19 mouse cellular contexts compared by ENCODE assay signal in the genomic region with DNA sequence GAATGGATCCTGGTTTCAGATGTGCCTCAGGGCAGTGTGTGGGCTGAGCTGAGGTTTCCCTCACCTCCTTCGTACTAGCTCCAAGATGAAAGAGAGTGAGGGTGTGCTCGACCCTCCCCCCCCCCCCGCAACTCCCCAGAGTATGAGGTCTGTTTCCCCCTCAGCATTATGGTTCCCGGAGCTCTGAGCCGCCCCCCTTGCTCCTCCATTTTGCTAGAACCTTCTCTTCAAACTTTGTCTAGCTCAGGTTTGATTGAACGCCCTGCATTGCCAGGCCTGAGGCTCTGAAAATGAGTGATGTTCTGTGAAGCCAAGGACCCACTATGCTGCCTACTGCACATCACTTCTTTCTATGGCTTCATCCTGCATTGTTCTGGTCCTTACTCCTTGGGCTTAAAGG. TPM values are rescaled to one million over a fixed set of nuclear protein-coding genes. Genes with fewer than 3 reads are reported as not detected.
"Had no signal": no experiment of that assay in that cellular context is flagged by ENCODE, and none has a peak within 500 bp of the region (broad histone marks: within the 10 kb centered on the region; RNA-seq: fewer than 3 reads in every experiment).

No protein-coding gene starts in this region.

- H3K27ac ChIP-seq: liver, embryonic 13.5 days; liver, embryonic 15.5 days; lung, embryonic 15.5 days; macrophage; midbrain, embryonic 13.5 days; midbrain, embryonic 15.5 days; neural tube, embryonic 12.5 days; stomach, embryonic 15.5 days; stomach, postnatal 0 days had no signal

- H3K9me3 ChIP-seq: liver, embryonic 13.5 days; liver, embryonic 15.5 days; lung, embryonic 15.5 days; midbrain, embryonic 13.5 days; midbrain, embryonic 15.5 days; neural tube, embryonic 12.5 days; stomach, embryonic 15.5 days had no signal

- H3K4me1 ChIP-seq: lung, embryonic 15.5 days; midbrain, embryonic 15.5 days; stomach, embryonic 15.5 days had no signal

- H3K36me3 ChIP-seq: liver, embryonic 13.5 days; liver, embryonic 15.5 days; lung, embryonic 15.5 days; midbrain, embryonic 13.5 days; midbrain, embryonic 15.5 days; neural tube, embryonic 12.5 days; stomach, embryonic 15.5 days had no signal

- ATAC-seq: lung, postnatal 0 days; midbrain, embryonic 13.5 days; midbrain, embryonic 15.5 days had no signal

- H3K4me3 ChIP-seq: liver, embryonic 13.5 days; liver, embryonic 15.5 days; lung, embryonic 15.5 days; midbrain, embryonic 13.5 days; midbrain, embryonic 15.5 days; neural tube, embryonic 12.5 days; stomach, embryonic 15.5 days had no signal

- H3K9ac ChIP-seq: liver, embryonic 13.5 days; liver, embryonic 15.5 days; liver, postnatal 0 days; lung, embryonic 15.5 days; midbrain, embryonic 13.5 days; midbrain, embryonic 15.5 days; neural tube, embryonic 12.5 days; stomach, embryonic 15.5 days had no signal

- H3K27me3 ChIP-seq: liver, embryonic 13.5 days; liver, embryonic 15.5 days; lung, embryonic 15.5 days; megakaryocyte, embryonic 14.5 days; midbrain, embryonic 15.5 days; neural tube, embryonic 12.5 days; stomach, embryonic 15.5 days had no signal

- DNase-seq: liver, embryonic 13.5 days; liver, postnatal 0 days; lung, adult 2 months; lung, postnatal 14 days; lung, postnatal 36 days; right cerebral cortex, postnatal 14 days had no signal

- H3K4me2 ChIP-seq: liver, embryonic 13.5 days; liver, embryonic 15.5 days; lung, embryonic 15.5 days; midbrain, embryonic 11.5 days; midbrain, embryonic 13.5 days; midbrain, embryonic 15.5 days; neural tube, embryonic 12.5 days; stomach, embryonic 15.5 days had no signal

RNA-seq across cellular contexts. Expression of a gene that starts 25.3 kb away (rescaled TPM):
- polyA plus RNA-seq: liver, embryonic 13.5 days; liver, embryonic 15.5 days; macrophage; midbrain, embryonic 11.5 days; midbrain, embryonic 13.5 days; midbrain, embryonic 15.5 days; neural tube, embryonic 12.5 days; neural tube, embryonic 14.5 days; spleen, adult 2 months had no signal
